Mouse (Mus musculus) kidney, adult 2 months (tissue): Measurements from ENCODE around the gene Slc5a4b.

Experiments
- CTCF ChIP-seq: fragments of 200-500 bp; conservative IDR thresholded peaks from 2 replicates; pipeline ENCODE4 v1.5.1; 2011; ENCODE audit warnings: low read depth, mild to moderate bottlenecking, control low read depth, low read length, moderate library complexity, mixed read lengths; ENCODE audit not compliant: insufficient read depth, insufficient read length
- POLR2A ChIP-seq: fragments of 200-500 bp; IDR thresholded peaks from one replicate; pipeline ENCODE4 v1.6.1; 2011; ENCODE audit warnings: low read depth, low read length, control low read depth

DNA sequence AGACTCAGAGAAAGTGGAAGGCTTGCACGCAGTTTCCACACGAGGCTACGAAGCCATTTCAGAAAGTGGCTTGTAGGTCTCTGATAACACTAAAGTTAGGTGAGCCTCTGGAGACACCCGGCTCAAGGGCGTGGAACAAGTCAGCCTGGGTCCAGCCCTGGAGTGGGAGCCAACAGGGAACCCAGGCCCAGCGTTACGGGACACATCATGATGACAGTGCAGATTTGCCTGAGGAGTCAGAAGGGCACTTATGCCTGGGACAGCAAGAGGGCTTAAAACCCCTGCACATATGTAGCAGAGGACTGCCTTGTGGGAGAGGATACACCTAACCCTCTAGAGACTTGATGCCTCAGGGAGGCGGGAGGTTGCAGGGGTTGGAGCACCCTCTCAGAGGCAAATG is 14.2 kb downstream of the Slc5a4b start:
- TF ChIP-seq CTCF (no peak), POLR2A (no peak)
